Mouse (Mus musculus) kidney, adult 8-10 months (tissue): ENCODE measurements at regions not wholly inside any gene's neighbourhood (a gene's known extent, or its start where the extent isn't known, plus 50 kb on each side); places are given as distances from the start of the nearest gene placed in this dataset.

Experiments used
- DNase-seq, 2 experiments: peaks; one replicate each; pipeline ENCODE4 v3.0.0; 2022

- no peak for DNase-seq
Observed at GRCm38 (mm10) chr13:39566491-39566890, 605.8 kb upstream of the Slc35b3 start.

GRCm38 (mm10) chr13:39537724-39538440 is 577.2 kb upstream of the Slc35b3 start:
- no peak for DNase-seq

DNA sequence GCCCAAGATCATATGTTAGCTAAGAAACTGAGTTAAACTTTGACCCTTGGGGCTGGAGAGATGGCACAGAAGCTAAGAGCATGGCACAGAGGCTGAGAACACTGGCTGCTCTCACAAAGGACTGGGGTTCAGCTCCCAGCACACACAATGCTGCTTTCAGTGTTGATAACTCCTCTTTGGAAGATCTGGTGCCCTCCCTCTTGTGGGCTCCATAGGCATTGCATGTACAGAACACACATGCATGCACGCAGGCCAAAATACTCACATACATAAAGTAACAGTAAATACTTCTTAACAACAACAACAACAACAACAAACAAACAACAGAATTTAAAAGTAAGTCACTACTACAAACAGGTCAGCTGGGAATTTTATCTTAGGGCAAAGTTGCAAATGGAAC is 565.8 kb upstream of the Slc35b3 start:
- DNase-seq: peak in 1 of 2 experiments; percentile 12

GRCm38 (mm10) chr13:39523856-39524301 is 563.2 kb upstream of the Slc35b3 start:
- DNase-seq: no peak

DNA sequence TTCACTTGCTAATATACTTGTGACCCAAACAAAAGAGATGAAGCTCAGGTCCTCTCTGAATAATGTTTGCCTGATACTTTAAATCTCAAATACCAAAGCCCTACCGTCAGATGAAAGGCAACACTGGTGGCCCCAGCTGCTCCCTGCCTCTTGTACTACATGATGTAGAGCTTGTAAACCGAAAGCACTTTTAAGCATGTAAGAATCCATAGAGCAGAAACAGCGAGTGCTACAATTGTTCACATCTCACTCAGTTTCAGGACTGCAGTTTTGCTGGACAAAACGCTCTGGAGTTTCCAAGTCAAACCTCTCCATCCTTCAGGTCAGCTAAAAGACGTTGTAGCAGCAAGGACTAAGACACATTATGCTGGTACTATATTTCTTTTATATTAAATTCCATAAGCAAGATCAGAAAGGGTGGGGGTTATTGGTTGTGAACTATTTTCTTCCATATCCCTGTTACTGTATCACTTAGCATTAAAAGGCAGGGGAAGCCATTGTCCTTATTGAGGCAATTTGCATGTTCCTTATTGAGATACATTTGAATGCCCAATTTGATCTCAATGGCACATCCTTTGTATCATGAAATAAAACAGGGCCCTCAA is 562.7 kb upstream of the Slc35b3 start:
- no peak for DNase-seq

GRCm38 (mm10) chr13:39520846-39521245 is 560.2 kb upstream of the Slc35b3 start:
- DNase-seq: no peak

DNA sequence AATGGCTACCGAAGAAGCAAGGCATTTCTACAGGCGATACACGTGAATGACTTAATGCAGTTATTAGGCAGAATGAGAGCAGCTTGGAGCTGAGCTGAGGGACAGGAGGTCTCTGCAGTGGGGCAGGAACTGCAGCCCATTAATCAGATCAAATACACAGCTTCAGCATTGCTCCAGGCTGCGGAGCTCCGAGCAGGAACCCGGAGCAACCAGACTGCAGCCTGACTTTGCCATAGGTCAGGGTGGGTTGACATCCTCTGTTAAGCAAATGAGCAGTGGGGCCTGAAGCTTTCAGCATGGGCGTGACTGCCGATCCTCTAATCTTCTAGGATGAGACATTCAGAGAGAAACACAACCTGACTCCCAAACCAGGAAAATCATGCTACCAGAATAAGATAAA is 555.4 kb upstream of the Slc35b3 start:
- DNase-seq: no peak

GRCm38 (mm10) chr13:39489806-39490205 is 529.1 kb upstream of the Slc35b3 start:
- peak in 1 of 2 experiments; percentile 7 for DNase-seq

- no peak for DNase-seq
Observed at GRCm38 (mm10) chr13:39472621-39473020, 511.9 kb upstream of the Slc35b3 start.

- no peak for DNase-seq
Observed at GRCm38 (mm10) chr13:39441799-39442198, 481.1 kb upstream of the Slc35b3 start.

- DNase-seq: peak; percentile 18 to 60
Observed at GRCm38 (mm10) chr13:39440907-39441306, 480.2 kb upstream of the Slc35b3 start.

DNA sequence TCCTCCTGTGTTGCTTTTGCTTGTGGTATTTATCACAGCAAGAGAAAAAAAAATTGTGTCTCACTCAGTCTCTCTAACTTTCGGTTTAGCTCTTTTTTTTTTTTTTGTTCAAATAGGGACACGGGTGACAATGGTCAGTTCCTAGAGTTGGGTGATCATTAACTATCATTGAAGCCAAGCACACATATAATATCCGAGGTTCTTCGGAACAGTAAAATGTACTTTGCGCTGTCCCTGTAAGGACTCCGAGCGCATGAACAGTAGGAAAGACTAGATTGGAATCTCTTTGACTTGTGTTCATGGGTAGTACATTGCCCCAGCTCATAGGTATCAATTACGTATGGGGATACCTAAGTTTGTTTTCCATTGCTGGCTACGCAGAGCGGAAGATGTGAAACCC is 479.7 kb upstream of the Slc35b3 start:
- DNase-seq: peak; percentile 2 to 4

- DNase-seq: no peak
Observed at GRCm38 (mm10) chr13:39427996-39428395, 467.3 kb upstream of the Slc35b3 start.

GRCm38 (mm10) chr13:39425944-39426343 is 465.3 kb upstream of the Slc35b3 start:
- no peak for DNase-seq

GRCm38 (mm10) chr13:39418127-39418526 is 457.5 kb upstream of the Slc35b3 start:
- DNase-seq: no peak

GRCm38 (mm10) chr13:39411471-39412251 is 451.0 kb upstream of the Slc35b3 start:
- DNase-seq: no peak

DNA sequence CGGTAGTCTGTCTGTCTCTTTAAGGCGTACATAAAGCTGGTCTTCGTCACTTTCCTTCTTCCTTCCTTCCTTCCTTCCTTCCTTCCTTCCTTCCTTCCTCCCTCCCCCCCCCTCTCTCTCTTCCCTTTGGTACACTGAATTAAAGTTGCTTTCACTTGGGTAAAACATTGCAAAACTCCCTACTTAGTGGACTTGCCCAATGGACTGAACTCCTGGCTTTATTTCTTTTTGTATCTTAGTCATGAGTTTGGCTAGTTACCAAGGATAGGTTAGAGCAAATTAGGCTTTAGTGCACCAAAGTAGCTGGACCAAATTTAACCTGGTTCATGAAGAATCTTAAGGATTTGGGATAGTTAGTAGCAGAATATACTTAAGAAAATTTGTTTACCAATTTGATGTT is 431.9 kb upstream of the Slc35b3 start:
- DNase-seq: peak in 1 of 2 experiments; percentile 29

- peak; percentile 8 to 48 for DNase-seq
Observed at GRCm38 (mm10) chr13:39392151-39392550, 431.5 kb upstream of the Slc35b3 start.

DNA sequence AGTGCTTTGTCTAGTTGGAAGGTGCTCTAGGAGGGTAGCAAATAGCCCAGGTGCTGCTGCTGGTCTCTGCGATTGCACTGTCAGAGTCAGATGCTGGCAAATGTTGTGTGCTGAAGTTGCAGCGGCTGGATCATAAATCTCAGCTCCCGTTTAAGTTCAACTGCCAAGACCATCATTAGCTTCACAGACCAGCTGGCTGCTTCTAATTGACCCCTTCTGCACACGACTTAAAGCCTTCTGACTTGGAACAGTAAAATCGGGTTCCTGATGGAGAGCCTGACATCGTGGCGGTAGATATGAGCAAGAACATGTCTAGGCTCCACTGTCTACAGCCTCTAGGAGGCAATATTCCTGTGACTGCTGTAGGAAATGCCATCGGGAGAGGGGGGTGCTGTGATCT is 416.0 kb upstream of the Slc35b3 start:
- DNase-seq: no peak

DNA sequence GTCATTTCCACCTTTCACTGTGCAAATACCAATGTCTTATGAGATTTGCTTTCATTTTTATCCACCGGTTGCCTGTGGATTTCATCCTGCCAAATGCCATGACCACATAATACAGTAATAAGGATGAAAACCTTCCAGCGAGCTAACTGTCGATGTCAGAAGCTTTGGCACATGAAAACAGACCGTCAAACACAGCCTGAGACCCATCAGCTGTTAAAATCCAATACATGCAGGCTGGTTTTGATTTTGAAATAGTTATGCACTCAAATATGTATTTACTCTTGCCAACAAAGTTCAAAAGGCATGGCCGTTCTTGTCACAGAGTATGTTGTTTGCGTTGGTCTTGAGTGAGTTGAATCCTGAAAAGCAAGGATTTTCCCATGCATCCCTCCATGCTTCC is 415.6 kb upstream of the Slc35b3 start:
- DNase-seq: no peak

- no peak for DNase-seq
Observed at GRCm38 (mm10) chr13:39372565-39372964, 411.9 kb upstream of the Slc35b3 start.

DNA sequence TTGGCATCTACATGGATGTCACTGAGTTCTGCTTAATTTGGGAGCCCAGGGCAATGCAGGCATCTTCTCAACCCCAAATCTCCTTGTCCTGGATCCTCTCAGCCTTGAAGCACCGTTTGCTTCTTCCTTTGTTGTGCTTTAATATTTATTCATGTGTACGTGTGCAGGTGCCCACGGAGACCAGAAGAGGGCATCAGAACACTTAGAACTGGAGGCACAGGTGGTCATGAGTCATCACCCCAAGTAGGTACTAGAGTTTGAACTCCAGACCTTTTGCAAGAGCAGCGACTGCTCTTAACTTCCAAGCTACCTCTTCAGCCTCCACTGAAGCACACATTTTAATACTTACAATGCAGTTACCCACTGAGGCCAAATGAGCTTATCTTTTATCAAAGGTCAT is 403.0 kb upstream of the Slc35b3 start:
- DNase-seq: no peak

- no peak for DNase-seq
Observed at GRCm38 (mm10) chr13:39362536-39362935, 401.9 kb upstream of the Slc35b3 start.

DNA sequence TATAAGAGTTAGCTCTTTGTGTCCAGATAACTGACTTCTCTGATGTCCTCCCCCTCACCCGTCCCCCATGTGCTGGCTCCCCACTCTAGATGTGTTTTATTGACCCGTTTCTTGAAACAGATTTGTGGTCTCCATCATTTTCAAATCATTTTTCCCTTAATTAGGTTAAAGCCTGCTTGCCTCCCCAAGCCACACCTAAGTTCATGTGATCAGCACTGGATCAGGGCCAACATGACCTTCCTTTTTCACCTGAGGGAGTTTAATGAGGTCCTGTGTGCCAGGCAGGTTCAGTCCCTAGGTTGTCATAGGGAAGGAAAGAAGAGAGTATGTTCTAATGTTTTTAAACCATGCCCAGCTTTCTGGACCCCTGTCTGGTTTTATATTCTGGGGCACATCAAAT is 390.9 kb upstream of the Slc35b3 start:
- no peak for DNase-seq
